Comparison of ENCODE assay signal across 30 mouse cellular contexts in the genomic region with DNA sequence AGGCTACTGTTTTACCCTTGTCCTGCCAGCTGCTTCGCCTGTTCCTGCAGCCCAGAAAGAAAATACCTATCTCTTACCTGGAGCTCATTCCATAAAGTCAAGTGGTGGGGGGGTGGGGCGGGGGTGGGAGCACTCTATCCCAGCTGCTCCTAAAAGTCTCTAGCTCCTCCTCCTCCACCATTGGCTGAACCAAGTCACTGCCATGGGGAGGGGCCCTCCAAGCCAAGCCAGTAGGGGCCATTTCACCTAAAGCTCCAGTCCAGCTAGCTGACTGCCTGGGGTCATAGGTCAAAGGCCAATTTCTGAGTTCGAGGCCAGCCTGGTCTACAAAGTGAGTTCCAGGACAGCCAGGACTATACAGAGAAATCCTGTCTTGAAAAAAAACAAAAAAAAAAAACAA.
"Had no signal": no experiment of that assay in that cellular context is flagged by ENCODE, and none has a peak within 500 bp of the region (broad histone marks: within the 10 kb centered on the region; RNA-seq: fewer than 3 reads in every experiment).

No protein-coding gene starts in this region.

- H3K4me1 ChIP-seq: midbrain, embryonic 13.5 days had no signal

- H3K9me3 ChIP-seq: limb, embryonic 10.5 days; limb, embryonic 12.5 days; limb, embryonic 13.5 days; limb, embryonic 15.5 days; liver, embryonic 12.5 days; liver, embryonic 13.5 days; liver, embryonic 15.5 days; lung, embryonic 15.5 days; megakaryocyte, embryonic 14.5 days; midbrain, embryonic 10.5 days; midbrain, embryonic 12.5 days; midbrain, embryonic 13.5 days; midbrain, embryonic 15.5 days; neural tube, embryonic 12.5 days had no signal

- H3K27ac ChIP-seq: left cerebral cortex, adult 2 months; limb, embryonic 10.5 days; limb, embryonic 12.5 days; limb, embryonic 13.5 days; limb, embryonic 15.5 days; liver, embryonic 12.5 days; liver, embryonic 13.5 days; liver, embryonic 14.5 days; liver, embryonic 15.5 days; lung, embryonic 15.5 days; macrophage; midbrain, embryonic 10.5 days; midbrain, embryonic 12.5 days; midbrain, embryonic 13.5 days; midbrain, embryonic 15.5 days; neural tube, embryonic 12.5 days had no signal

- H3K4me2 ChIP-seq: limb, embryonic 12.5 days; limb, embryonic 13.5 days; limb, embryonic 15.5 days; liver, embryonic 11.5 days; liver, embryonic 12.5 days; liver, embryonic 13.5 days; liver, embryonic 15.5 days; lung, embryonic 14.5 days; lung, embryonic 15.5 days; midbrain, embryonic 12.5 days; midbrain, embryonic 13.5 days; midbrain, embryonic 15.5 days; neural tube, embryonic 12.5 days had no signal

- H3K36me3 ChIP-seq: liver, embryonic 15.5 days had no signal

- H3K27me3 ChIP-seq: limb, embryonic 12.5 days; limb, embryonic 13.5 days; limb, embryonic 15.5 days; liver, embryonic 13.5 days; lung, embryonic 15.5 days; midbrain, embryonic 12.5 days; midbrain, embryonic 13.5 days; midbrain, embryonic 15.5 days; neural tube, embryonic 12.5 days had no signal

- H3K4me3 ChIP-seq: left cerebral cortex, adult 2 months; limb, embryonic 10.5 days; limb, embryonic 12.5 days; limb, embryonic 13.5 days; limb, embryonic 15.5 days; liver, embryonic 12.5 days; liver, embryonic 13.5 days; liver, embryonic 15.5 days; lung, embryonic 15.5 days; megakaryocyte, embryonic 14.5 days; midbrain, embryonic 10.5 days; midbrain, embryonic 12.5 days; midbrain, embryonic 13.5 days; midbrain, embryonic 15.5 days; myocyte; neural tube, embryonic 12.5 days had no signal

- ATAC-seq: liver, embryonic 12.5 days; liver, postnatal 0 days; lung, postnatal 0 days; midbrain, embryonic 13.5 days; midbrain, embryonic 15.5 days; midbrain, embryonic 16.5 days had no signal

- H3K9ac ChIP-seq: limb, embryonic 12.5 days; limb, embryonic 13.5 days; limb, embryonic 15.5 days; liver, embryonic 12.5 days; liver, embryonic 13.5 days; liver, embryonic 14.5 days; liver, embryonic 15.5 days; liver, postnatal 0 days; lung, embryonic 14.5 days; lung, embryonic 15.5 days; midbrain, embryonic 12.5 days; midbrain, embryonic 13.5 days; midbrain, embryonic 15.5 days; neural tube, embryonic 12.5 days had no signal

- DNase-seq: left cerebral cortex, postnatal 4 days; liver; liver, embryonic 13.5 days; liver, postnatal 0 days; lung, adult 18-20 months; lung, adult 2 months; lung, embryonic 14.5 days; lung, postnatal 10 days; lung, postnatal 36 days; lung, postnatal 4 days had no signal
